Mouse (Mus musculus) small intestine, adult 2 months (tissue): ENCODE data around the gene Fxyd1. TPM values are rescaled to one million over a fixed set of nuclear protein-coding genes. Genes with fewer than 3 reads are reported as not detected.

ENCODE experiments used
- H3K27ac ChIP-seq: fragments of 200-500 bp; 2 replicates; pipeline ENCODE4 v1.5.1; 2012; ENCODE audit warnings: low read depth, low read length, control low read depth, inconsistent platforms; ENCODE audit not compliant: insufficient read depth
- H3K27me3 ChIP-seq: fragments of 200-500 bp; 2 replicates; pipeline ENCODE4 v1.6.1; 2012; ENCODE audit warnings: mild to moderate bottlenecking, moderate library complexity, low read length, inconsistent platforms; ENCODE audit not compliant: control insufficient read depth, insufficient read depth
- H3K36me3 ChIP-seq: fragments of 200-500 bp; 2 replicates; pipeline ENCODE4 v1.6.1; 2012; ENCODE audit warnings: mild to moderate bottlenecking, low read length, control low read depth, inconsistent platforms; ENCODE audit not compliant: control insufficient read depth, insufficient read depth
- H3K4me1 ChIP-seq: fragments of 200-500 bp; 2 replicates; pipeline ENCODE4 v1.6.1; 2012; ENCODE audit warnings: low read length, inconsistent platforms, mixed read lengths; ENCODE audit not compliant: control insufficient read depth, insufficient read depth, insufficient read length
- H3K4me3 ChIP-seq: fragments of 200-500 bp; 2 replicates; pipeline ENCODE4 v1.5.1; 2012; ENCODE audit warnings: low read depth, mild to moderate bottlenecking, control low read depth, inconsistent platforms, low read length, moderate library complexity
- CTCF ChIP-seq: fragments of 200-500 bp; IDR thresholded peaks from 2 replicates; pipeline ENCODE4 v1.5.1; 2012; ENCODE audit warnings: low read depth, mild to moderate bottlenecking, control low read depth, inconsistent platforms, low read length, moderate library complexity, mixed read lengths; ENCODE audit not compliant: insufficient replicate concordance, insufficient read length; ENCODE audit errors: extremely low read depth
- POLR2A ChIP-seq: fragments of 200-500 bp; IDR thresholded peaks from 2 replicates; pipeline ENCODE4 v1.6.1; 2012; ENCODE audit warnings: low read depth, mild to moderate bottlenecking, control low read depth, inconsistent platforms, low read length, moderate library complexity
- WGBS: fragments of 180-500 bp; shearing (Covaris S2); methylation state at CpG from one replicate; pipeline ENCODE4 v1.1.7; 2018; 5-methylcytosine and 5-hydroxymethylcytosine counted together
- polyA plus RNA-seq: library from polyadenylated mRNA; depleted of rRNA; stranded (reverse); fragments of >200 nt; gene quantifications from 2 replicates; pipeline ENCODE4 v1.2.3, GENCODE M21; 2012

Fxyd1 gene
- polyA plus RNA-seq, 1 experiment = 41.4 TPM

DNA sequence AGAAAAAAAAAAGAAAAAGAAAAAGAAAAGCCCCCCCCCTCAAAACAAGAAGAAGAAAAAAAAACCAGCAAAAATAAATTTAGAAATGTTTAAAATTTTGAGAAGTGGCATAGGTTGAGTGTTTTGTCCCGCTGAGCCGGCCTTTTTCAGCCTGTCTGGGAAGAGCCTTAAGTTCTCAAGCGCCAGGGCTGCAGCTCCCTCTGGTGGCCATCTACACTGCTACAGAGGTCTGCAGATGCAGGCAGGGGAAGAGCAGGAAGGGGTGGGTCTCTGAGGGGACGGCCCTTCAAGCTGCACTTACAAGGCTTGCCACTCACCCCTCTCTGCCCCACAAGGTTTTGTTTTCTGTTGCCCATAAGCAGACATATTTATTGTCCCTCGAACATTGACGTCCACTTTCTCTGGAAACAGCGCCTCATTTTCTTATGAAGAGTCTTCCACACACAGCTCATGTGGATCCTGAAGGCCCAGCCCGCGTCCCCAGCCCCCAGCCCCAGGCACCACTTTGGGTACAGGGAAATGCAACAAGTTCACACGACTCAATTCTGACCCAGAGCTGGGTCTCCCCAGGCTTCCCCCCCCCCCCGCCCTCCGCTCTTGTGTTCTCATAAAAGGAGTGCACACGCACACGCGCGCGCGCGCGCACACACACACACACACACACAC, 40.7 kb upstream of the Fxyd1 start:
- H3K27me3 ChIP-seq = 0 out of 2 replicates have a peak, but pooled peaks cover 3% of the 10 kb centered on the region
- no peaks in the 10 kb centered on the region for H3K4me1 ChIP-seq
- H3K4me3 ChIP-seq = no peak overlapping the region
- TF ChIP-seq CTCF (peak; percentile 94), POLR2A (no peak)
- H3K36me3 ChIP-seq = no peaks in the 10 kb centered on the region
- WGBS = 47% methylated on average over 20 of the region's 20 CpGs
- H3K27ac ChIP-seq = no peak overlapping the region

DNA sequence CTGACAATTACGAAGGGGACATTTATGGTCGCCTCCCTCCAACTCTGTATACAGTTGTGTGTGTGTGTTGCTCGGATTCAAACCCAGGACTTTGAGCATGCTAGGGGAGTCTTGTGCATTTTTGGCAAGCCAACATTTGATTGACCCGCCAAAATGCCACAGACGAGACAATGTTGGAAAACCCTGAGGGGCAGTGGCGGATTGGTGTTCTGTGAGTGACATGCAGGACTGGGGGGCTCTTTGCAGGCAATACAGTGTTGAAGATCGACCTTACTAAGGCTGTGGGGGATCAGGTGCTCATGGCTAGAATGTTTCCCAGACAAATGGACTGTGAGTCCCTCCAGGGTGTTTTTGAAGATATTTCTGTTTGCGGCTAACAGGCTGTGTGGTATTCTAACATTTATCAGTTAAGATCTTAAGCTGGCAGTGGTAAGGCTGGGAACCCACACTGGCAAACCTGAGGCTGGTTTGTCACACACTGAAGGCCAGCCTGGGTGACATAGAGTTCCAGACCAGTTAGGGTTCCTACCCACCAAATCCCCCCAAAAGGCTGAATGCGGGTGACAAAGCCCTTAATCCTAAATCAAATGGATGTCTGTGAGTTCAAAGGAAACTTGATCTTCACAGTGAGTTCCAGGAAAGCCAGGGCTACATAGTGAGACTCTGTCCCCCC, 40.0 kb upstream of the Fxyd1 start:
- no peaks in the 10 kb centered on the region for H3K36me3 ChIP-seq
- no peak for TF ChIP-seq POLR2A
- TF ChIP-seq CTCF = no peak
- 79% methylated on average over 9 of the region's 9 CpGs for WGBS
- no peak overlapping the region for H3K4me3 ChIP-seq
- H3K27me3 ChIP-seq = 0 out of 2 replicates have a peak, but pooled peaks cover 3% of the 10 kb centered on the region
- H3K4me1 ChIP-seq = no peaks in the 10 kb centered on the region
- no peak overlapping the region for H3K27ac ChIP-seq

DNA sequence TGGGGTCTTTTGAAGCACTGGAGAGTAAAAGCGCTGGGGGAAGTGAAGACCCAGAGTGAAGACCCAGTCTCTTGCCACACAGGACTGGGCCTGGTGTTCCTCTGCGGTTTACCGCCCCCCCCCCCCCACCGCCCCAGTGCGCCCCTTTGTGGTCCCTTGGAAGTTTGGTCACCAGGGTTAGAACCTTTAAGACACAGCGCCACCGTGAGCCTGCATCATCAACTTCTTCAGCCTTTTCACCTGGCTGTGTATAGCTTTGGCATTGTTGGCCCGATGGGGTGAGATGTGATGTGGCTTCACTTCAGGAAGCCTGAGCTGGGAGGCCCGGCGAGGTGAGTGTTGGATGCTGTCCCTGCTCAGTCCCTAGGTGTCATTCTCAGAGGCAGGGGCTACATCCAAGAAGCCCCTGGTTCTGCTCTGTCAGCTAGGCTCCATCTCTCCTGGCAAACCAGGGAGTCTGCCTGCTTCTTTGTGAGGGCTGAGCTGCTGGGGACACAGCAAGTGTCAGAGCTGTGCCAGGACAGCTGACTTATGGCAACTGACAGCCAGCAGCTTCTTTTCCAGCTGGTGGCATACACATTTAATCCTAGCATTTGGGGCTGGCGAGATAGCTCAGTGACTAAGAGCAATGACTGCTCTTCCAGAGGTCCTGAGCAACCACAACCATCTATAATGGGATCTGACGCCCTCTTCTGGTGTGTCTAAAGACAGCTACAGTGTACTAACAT, 37.9 kb upstream of the Fxyd1 start:
- Histone ChIP-seq H3K27me3 (0 out of 2 replicates have a peak, but pooled peaks cover 3% of the 10 kb centered on the region), H3K27ac (no peak overlapping the region), H3K4me3 (no peak overlapping the region), H3K36me3 (no peaks in the 10 kb centered on the region), H3K4me1 (no peaks in the 10 kb centered on the region)
- TF ChIP-seq CTCF (no peak), POLR2A (no peak)
- 28% methylated on average over 11 of the region's 12 CpGs for WGBS

DNA sequence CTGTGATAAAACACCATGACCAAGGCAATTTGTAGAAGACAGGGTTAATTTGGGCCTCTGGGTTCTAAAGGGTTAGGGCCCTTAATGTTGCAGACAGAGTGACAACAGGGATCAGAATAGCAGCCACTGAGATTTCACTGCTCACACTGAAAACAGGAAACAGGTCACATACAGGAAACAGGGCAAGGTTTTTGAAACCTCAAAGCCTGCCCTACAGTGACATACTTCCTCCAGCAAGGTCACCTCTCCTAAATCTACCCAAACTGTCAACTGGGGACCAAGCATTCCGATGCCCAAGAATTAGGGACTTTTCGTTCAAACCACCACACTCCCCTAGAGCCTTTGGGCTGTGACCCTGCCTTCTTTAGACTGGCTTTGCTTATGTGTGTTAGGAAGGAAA, 32.7 kb upstream of the Fxyd1 start:
- H3K27ac ChIP-seq = no peak overlapping the region
- H3K36me3 ChIP-seq = no peaks in the 10 kb centered on the region
- H3K4me1 ChIP-seq = peaks cover 3% of the 10 kb centered on the region; the same call in 1 of the 2 replicates
- WGBS = 86% methylated on average over 2 of the region's 2 CpGs
- H3K4me3 ChIP-seq = no peak overlapping the region
- no peak for TF ChIP-seq POLR2A
- no peak for TF ChIP-seq CTCF
- H3K27me3 ChIP-seq = 0 out of 2 replicates have a peak, but pooled peaks cover 3% of the 10 kb centered on the region

DNA sequence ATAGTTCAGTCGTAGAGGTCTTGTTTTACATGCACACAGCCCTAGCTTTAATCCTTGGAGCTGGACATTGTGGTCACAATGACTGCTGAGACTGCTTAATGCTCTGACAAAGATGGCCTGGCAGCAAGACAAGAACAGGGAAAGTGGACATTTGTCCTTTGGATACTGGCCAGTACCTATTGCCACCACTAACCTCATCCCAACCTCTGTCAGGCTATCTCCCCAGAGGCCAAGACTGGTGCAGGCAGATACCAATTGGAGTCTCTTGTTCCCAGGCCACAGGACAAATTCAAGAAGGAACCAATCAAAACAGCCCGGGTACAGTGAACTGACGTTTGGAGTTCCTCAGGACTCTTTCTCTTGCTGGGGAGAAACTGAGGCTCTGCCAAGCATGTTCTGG, 31.2 kb upstream of the Fxyd1 start:
- H3K27me3 ChIP-seq = no peaks in the 10 kb centered on the region
- H3K4me1 ChIP-seq = peaks cover 3% of the 10 kb centered on the region; the same call in 1 of the 2 replicates
- no peak overlapping the region for H3K4me3 ChIP-seq
- no peaks in the 10 kb centered on the region for H3K36me3 ChIP-seq
- TF ChIP-seq CTCF = no peak
- TF ChIP-seq POLR2A = no peak
- 63% methylated on average over 3 of the region's 3 CpGs for WGBS
- H3K27ac ChIP-seq = no peak overlapping the region

DNA sequence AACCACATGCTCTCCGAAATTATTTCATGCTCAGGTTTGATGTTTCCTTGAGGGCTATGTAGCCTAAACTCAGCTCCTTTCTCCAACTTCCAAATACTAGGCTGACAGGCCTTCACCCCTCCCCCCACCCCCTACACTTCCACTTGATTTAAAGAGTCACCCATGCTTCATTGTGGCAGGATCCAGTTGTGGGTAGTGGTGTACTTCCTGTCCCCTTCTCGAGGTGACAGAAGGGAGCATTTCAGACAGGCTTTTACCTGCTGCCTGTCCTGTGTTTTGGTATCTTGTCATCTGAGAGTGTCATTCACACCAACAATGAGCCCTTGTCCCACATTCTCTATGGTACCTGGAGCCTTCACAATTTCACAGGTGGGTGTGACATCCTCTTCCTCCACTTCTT, 30.3 kb upstream of the Fxyd1 start:
- TF ChIP-seq CTCF (no peak), POLR2A (no peak)

DNA sequence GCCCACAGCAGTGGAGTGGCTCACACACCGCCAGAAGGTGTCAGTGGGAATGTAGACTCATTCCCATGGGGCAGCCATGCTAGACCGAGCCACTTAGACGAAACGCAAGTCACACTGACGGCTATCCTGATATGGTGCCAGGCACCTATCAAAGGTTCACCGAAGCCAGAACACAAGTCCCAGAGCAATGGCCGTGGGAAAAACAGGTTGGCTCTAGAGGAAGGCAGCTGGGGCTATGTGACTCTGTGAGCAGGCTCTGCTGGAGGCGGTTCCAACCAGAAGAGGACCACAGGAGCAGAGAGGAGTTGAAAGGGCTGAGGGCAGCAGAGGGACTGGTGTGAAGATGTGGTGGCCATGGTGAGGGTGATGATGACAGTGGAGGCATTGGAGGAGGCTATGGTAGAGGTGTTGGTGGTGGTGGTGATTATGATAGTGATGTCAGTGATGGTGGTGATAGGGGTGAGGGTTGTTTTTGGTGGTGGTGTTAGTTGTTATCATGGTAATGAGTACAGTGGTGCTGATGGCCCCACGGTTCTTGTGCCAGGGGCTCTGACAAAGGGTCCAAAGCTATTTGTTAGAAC, 29.3 kb upstream of the Fxyd1 start:
- H3K4me3 ChIP-seq = no peak overlapping the region
- no peaks in the 10 kb centered on the region for H3K36me3 ChIP-seq
- WGBS = 90% methylated on average over 9 of the region's 9 CpGs
- TF ChIP-seq POLR2A (no peak), CTCF (no peak)
- no peaks in the 10 kb centered on the region for H3K27me3 ChIP-seq
- H3K27ac ChIP-seq = no peak overlapping the region
- H3K4me1 ChIP-seq = peaks cover 3% of the 10 kb centered on the region; the same call in 1 of the 2 replicates

More for the DNA sequence above, 30.3 kb upstream of the Fxyd1 start:
- 0 out of 2 replicates have a peak overlapping the region, but pooled peaks have one; percentile 1 for H3K27ac ChIP-seq
- H3K4me1 ChIP-seq = peaks cover 3% of the 10 kb centered on the region; the same call in 1 of the 2 replicates
- no peaks in the 10 kb centered on the region for H3K27me3 ChIP-seq
- no peaks in the 10 kb centered on the region for H3K36me3 ChIP-seq
- H3K4me3 ChIP-seq = no peak overlapping the region
- 56% methylated on average over 2 of the region's 2 CpGs for WGBS
